Mouse (Mus musculus) heart, postnatal 0 days (tissue): ENCODE measurements at regions not wholly inside any gene's neighbourhood (a gene's known extent, or its start where the extent isn't known, plus 50 kb on each side); places are given as distances from the start of the nearest gene placed in this dataset.

Source experiments
- ATAC-seq: fragments of 200-750 bp; cut with Nextera tagmentation; 2 replicates; pipeline ENCODE4 v1.8.0; 2017; ENCODE audit warnings: low read depth, moderate number of reproducible peaks, moderate library complexity; ENCODE audit not compliant: insufficient read depth
- DNase-seq: peaks from one replicate; pipeline ENCODE4 v3.0.0-alpha.2; 2016; ENCODE audit warnings: low spot score
- H3K27ac ChIP-seq: fragments of 300-500 bp; sonication (generic); 2 replicates; pipeline ENCODE4 v1.5.1; 2014; ENCODE audit warnings: low read depth, mild to moderate bottlenecking
- H3K27me3 ChIP-seq: fragments of 300-500 bp; sonication (generic); 2 replicates; pipeline ENCODE4 v1.6.1; 2014; ENCODE audit warnings: low read length, mixed read lengths; ENCODE audit not compliant: control insufficient read depth, insufficient read depth
- H3K36me3 ChIP-seq: fragments of 300-500 bp; sonication (generic); replicated peaks from 2 replicates; pipeline ENCODE4 v1.6.1; 2014; ENCODE audit warnings: low read length, mixed read lengths; ENCODE audit not compliant: control insufficient read depth, insufficient read depth
- H3K4me1 ChIP-seq: fragments of 300-500 bp; sonication (generic); 2 replicates; pipeline ENCODE4 v1.6.1; 2014; ENCODE audit warnings: antibody characterized with exemption; ENCODE audit not compliant: control insufficient read depth, insufficient read depth
- H3K4me2 ChIP-seq: fragments of 300-500 bp; sonication (generic); 2 replicates; pipeline ENCODE4 v1.6.1; 2014; ENCODE audit warnings: low read depth, mild to moderate bottlenecking, low read length, moderate library complexity
- H3K4me3 ChIP-seq: fragments of 300-500 bp; sonication (generic); 2 replicates; pipeline ENCODE4 v1.5.1; 2014; ENCODE audit warnings: low read depth, low read length
- H3K9ac ChIP-seq: fragments of 300-500 bp; sonication (generic); replicated peaks from 2 replicates; pipeline ENCODE4 v1.6.1; 2014; ENCODE audit warnings: low read depth, low read length, mixed read lengths
- H3K9me3 ChIP-seq: fragments of 300-500 bp; sonication (generic); replicated peaks from 2 replicates; pipeline ENCODE4 v1.6.1; 2016; ENCODE audit warnings: low read length; ENCODE audit not compliant: control insufficient read depth
- CTCF ChIP-seq: IDR thresholded peaks from 2 replicates; pipeline ENCODE4 v1.5.1; 2016; ENCODE audit warnings: antibody characterized with exemption, control low read depth, low read depth
- EP300 ChIP-seq: IDR thresholded peaks from 2 replicates; pipeline ENCODE4 v1.6.1; 2016; ENCODE audit warnings: antibody characterized with exemption, low read depth
- WGBS: fragments of 180-500 bp; shearing (Covaris S2); extraction: QIAGEN DNeasy Blood & Tissue Kit; methylation state at CpG from one replicate; pipeline ENCODE4 v1.1.7; 2014; 5-methylcytosine and 5-hydroxymethylcytosine counted together

- peaks cover 4% of the 10 kb centered on the region; the same call in 1 of the 2 replicates for H3K4me1 ChIP-seq
- no peak overlapping the region for H3K4me3 ChIP-seq
- ATAC-seq (no peak), DNase-seq (no peak)
- H3K27ac ChIP-seq, result no peak overlapping the region
- 91% methylated on average over 4 of the region's 4 CpGs for WGBS
- no peak for TF ChIP-seq EP300
- no peak for TF ChIP-seq CTCF
- no peak overlapping the region for H3K9ac ChIP-seq
- H3K36me3 ChIP-seq, result no peaks in the 10 kb centered on the region
- no peak overlapping the region for H3K4me2 ChIP-seq
- no peaks in the 10 kb centered on the region for H3K27me3 ChIP-seq
- H3K9me3 ChIP-seq, result no peaks in the 10 kb centered on the region
Measured at GRCm38 (mm10) chr13:80952851-80953250, 69.7 kb downstream of the Arrdc3 start.

GRCm38 (mm10) chr13:80954059-80954645 is 71.0 kb downstream of the Arrdc3 start:
- Histone ChIP-seq H3K9ac (no peak overlapping the region), H3K4me2 (no peak overlapping the region), H3K27me3 (no peaks in the 10 kb centered on the region), H3K4me1 (peaks cover 4% of the 10 kb centered on the region; the same call in 1 of the 2 replicates), H3K36me3 (no peaks in the 10 kb centered on the region), H3K9me3 (no peaks in the 10 kb centered on the region), H3K27ac (no peak overlapping the region), H3K4me3 (no peak overlapping the region)
- 58% methylated on average over 6 of the region's 6 CpGs for WGBS
- no peak for DNase-seq
- no peak for ATAC-seq
- no peak for TF ChIP-seq CTCF
- TF ChIP-seq EP300, result no peak

- DNase-seq, result no peak
- 62% methylated on average over 1 of the region's 1 CpGs for WGBS
- Histone ChIP-seq H3K27ac (no peak overlapping the region), H3K9ac (no peak overlapping the region), H3K4me2 (no peak overlapping the region), H3K36me3 (no peaks in the 10 kb centered on the region), H3K4me3 (no peak overlapping the region), H3K9me3 (no peaks in the 10 kb centered on the region), H3K27me3 (no peaks in the 10 kb centered on the region), H3K4me1 (no peaks in the 10 kb centered on the region)
- TF ChIP-seq CTCF (no peak), EP300 (no peak)
- ATAC-seq, result no peak
Measured at GRCm38 (mm10) chr13:80956966-80957365, 73.8 kb downstream of the Arrdc3 start.

- ATAC-seq, result no peak
- H3K4me3 ChIP-seq, result no peak overlapping the region
- no peak overlapping the region for H3K9ac ChIP-seq
- TF ChIP-seq EP300 (no peak), CTCF (no peak)
- no peaks in the 10 kb centered on the region for H3K9me3 ChIP-seq
- no peaks in the 10 kb centered on the region for H3K36me3 ChIP-seq
- H3K27ac ChIP-seq, result no peak overlapping the region
- H3K4me2 ChIP-seq, result no peak overlapping the region
- DNase-seq, result no peak
- WGBS, result 87% methylated on average over 6 of the region's 6 CpGs
- H3K27me3 ChIP-seq, result no peaks in the 10 kb centered on the region
- H3K4me1 ChIP-seq, result no peaks in the 10 kb centered on the region
Measured at GRCm38 (mm10) chr13:80957419-80958139, 74.4 kb downstream of the Arrdc3 start.

GRCm38 (mm10) chr13:80959763-80960162 is 76.6 kb downstream of the Arrdc3 start:
- WGBS, result 75% methylated on average over 1 of the region's 1 CpGs

More at GRCm38 (mm10) chr13:80959763-80960162, 76.6 kb downstream of the Arrdc3 start:
- Histone ChIP-seq H3K36me3 (no peaks in the 10 kb centered on the region), H3K4me3 (no peak overlapping the region), H3K4me1 (no peaks in the 10 kb centered on the region; the same call in 1 of the 2 replicates), H3K9ac (no peak overlapping the region), H3K27ac (no peak overlapping the region), H3K27me3 (no peaks in the 10 kb centered on the region), H3K9me3 (no peaks in the 10 kb centered on the region), H3K4me2 (no peak overlapping the region)
- ATAC-seq (no peak), DNase-seq (no peak)
- TF ChIP-seq EP300 (no peak), CTCF (no peak)
